Mouse (Mus musculus) right cerebral cortex, adult 18-20 months (tissue): Measurements from ENCODE around the gene Ubtd1.
A peak's percentile ranks its signal among the peaks of the same experiment; 100 is the strongest.

Experiments used
- DNase-seq: peaks from one replicate; pipeline ENCODE4 v3.0.0; 2022; ENCODE audit warnings: mixed read lengths

Gene Ubtd1

GRCm38 (mm10) chr19:41981595-41981927 lies at the start of gene Ubtd1:
TSS of gene Ubtd1 (plus strand) at chr19:41981763.
- DNase-seq = no peak

- DNase-seq = peak; percentile 10
Observed at GRCm38 (mm10) chr19:41932686-41933085, 48.9 kb upstream of the Ubtd1 start.

- peak; percentile 99 for DNase-seq
Observed at GRCm38 (mm10) chr19:41933179-41934086, 48.1 kb upstream of the Ubtd1 start, which contains the start of the genes Exosc1 and Zdhhc16. TSS of gene Exosc1 (minus strand) at chr19:41933423. TSS of gene Zdhhc16 (plus strand) at chr19:41933480.

DNA sequence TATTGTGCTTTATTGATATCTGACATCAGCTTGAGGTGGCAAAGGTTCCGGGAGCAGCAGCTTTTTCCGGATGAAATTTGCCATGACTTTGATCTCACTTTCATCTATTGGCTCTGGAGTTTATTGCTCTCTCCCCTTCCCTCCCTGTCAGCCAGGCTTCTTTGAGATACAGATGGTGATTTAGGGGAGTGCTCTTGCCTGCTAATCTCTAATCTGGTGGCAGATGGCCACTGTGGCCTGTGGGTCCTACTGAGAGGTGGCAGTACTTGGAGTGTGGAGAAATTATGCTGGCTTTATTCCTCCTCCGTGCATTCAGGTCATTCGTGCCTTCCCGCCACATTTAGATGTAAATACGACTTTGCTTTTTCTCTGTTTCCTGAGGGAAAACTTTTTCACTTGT lies 47.4 kb upstream of the Ubtd1 start:
- no peak for DNase-seq

GRCm38 (mm10) chr19:41935921-41936320 lies 45.6 kb upstream of the Ubtd1 start:
- DNase-seq = no peak

GRCm38 (mm10) chr19:41938539-41938938 lies 43.0 kb upstream of the Ubtd1 start:
- DNase-seq = no peak

DNA sequence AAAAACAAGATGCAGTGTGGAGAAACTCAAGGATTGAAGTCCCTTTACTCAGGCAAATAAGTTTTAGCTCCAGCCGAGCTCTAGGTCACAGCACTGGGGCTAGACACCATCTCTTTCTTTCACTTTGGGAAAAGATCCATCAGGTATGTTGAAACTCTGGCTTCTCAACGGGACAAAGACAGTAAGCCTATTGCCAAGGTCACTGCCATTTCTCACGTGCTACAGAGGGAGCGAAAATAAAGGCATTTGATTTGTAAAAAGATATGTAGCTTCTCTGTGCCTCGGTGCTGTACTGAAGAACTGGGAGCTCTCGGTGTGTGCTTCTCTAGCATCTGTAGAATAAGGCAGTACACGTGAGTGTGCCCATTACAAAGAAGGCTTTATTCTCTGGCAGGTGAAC lies 37.7 kb upstream of the Ubtd1 start:
- DNase-seq = no peak

DNA sequence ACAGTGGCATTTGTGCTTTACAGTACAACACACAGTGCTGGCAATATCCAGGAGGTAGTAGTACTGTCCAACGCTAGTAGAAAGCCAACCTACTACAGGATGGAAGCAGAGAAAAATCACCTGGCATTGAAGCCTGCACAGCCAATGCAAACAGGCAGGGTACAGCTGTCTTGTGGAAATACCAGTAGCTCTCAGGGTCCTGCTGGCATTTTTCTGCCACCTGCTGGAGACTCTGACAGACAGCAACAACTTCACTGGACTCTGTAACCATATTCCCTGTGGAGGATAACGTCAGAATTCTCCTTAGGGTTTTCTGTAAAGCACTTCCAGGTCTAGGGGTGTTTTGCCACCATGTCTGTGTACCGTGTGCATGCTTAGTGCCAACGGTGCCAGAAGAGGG lies 29.3 kb upstream of the Ubtd1 start:
- DNase-seq = no peak

- no peak for DNase-seq
Observed at GRCm38 (mm10) chr19:41953574-41953973, 28.0 kb upstream of the Ubtd1 start.

- DNase-seq = no peak
Observed at GRCm38 (mm10) chr19:41969618-41970017, 11.9 kb upstream of the Ubtd1 start.

DNA sequence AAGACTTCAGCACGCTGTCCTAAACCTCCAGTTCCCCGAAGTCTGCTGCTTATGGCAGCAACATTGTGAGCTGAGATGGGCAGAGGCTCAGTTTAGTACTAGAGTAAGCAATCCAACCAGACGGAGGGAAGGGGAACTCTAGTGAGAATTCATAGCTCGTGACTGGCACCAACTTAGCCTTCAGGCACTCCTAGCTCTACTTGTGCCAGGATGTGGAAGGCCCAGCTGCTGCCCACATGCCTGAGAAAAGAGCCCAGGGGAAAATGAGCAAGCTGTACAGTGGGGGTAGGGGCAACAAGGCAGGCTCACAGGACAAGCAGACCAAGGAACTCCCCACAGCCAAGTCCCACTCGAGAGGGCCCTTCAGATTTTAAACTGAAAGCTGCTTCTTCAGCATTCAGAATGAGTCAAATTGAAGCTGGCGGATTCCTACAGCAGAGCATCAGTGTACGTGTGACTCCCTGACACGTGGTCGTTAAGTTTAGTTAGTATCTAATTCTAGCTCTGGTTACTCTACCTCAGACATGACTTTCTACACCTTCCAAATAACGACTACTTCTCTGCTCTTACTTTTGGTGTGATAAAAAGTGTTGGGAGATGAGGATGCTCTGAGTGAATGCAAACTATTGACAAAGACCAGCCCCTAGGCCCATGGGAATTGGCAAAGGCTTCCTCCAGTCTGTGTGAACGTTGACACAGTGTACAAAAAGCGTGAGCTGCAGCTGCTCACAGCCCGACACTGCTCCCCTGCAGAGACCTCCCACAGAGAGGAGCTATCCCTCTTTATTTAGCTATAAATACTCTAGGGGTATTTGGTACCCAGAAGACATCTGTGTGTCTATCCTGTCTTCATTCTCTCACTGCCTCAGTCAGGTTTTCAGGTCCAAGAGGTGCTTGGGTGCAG lies 7.4 kb upstream of the Ubtd1 start:
- peak; percentile 50 for DNase-seq

DNA sequence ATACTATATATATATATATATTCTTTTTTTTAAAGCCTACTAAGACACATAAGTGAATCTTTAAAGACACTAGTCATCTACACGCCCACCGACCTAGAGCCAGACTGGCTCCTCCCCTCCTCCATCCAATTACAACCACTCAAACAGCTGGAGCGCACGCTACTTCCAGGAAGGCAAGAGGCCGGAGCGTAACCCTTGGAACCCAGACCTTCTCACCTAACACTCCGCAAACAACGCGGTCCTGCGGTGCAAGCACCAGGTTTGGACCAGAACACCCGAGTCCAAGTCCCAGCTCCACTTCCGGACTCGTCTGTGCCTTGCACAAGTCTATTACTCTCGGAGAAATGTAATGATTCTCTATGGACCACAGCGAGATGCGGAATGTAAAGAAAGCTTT lies 1.1 kb upstream of the Ubtd1 start:
- DNase-seq = peak; percentile 17

DNA sequence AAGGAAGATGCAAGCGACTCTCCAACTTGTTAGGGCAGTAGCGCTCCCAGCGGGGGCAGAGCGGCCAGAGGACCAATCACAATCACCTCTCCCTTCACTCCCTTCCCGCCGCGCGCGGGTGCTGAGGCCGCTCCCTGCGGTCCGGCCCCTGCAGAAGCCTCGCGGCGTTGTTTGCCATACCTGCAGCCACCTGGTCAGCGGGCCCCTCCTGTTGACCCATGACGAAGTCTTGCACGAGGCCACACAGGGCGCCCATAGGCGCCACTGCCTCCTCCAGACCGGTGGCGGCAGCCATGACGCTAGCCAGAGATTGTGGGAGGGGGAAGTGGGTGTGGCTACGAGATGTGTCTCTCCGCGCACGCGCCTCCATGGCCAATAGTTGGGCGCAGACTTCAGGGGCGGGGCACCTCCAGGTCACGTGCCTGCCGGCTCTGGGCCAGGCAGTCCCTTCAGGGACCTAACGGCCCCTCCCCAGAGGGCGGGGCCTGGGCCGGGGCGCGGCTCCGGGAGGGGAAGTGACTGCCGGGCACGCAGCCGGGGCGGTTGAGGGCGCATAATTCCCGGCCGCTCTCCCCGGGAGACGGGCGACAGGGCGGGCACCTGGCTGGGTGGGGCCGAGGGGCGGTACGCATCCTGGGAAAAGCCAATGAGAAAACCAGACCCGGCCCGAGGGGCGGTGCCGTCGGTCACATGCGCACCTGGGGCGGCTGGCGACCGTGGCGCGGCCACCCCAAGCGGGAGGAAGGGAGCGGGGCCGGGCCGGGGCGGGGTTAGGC lies 556 bp upstream of the Ubtd1 start, which contains the start of gene Mms19:
Gene Mms19, minus strand, starts transcription at position 339 of the 776 bp plus-strand sequence.
- DNase-seq = peak; percentile 99

- peak; percentile 17 for DNase-seq
Observed at GRCm38 (mm10) chr19:41981931-41982790, 598 bp downstream of the Ubtd1 start.

DNA sequence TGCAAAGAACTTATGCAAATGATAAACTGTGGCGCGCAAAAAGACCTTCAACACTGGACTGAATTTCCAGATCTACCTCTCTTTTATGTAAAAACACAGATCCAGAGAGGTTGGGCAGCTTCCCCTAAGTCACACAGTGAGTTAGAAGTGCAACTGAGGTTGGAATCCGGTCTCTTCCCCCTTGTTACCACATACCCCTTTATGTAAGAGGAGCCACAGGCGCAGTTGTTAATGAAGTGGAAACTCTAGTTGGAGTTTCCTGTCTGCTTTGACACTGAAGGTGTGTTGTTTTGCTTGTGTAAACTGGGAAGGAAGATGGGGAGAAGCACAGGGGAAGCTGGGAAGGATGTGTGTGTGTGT lies 1.2 kb downstream of the Ubtd1 start:
- no peak for DNase-seq

DNA sequence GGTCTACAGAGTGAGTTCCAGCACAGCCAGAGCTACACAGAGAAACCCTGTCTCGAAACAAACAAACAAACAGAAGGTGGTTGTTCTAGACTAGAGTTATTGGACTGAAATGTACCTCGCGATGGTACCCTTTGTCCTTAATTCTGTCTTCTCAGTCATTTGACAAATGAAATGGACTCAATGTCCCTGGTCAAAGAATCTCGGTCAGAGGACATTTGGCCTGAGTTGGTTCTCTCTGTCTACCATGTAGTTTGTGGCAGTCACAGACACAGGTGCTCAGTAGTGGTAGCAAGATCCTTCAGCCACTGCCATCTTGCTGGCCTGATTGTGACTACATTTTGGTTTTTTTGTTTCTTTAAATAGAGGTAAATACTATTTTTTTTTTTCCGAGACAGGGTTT lies 4.4 kb downstream of the Ubtd1 start:
- DNase-seq = no peak

DNA sequence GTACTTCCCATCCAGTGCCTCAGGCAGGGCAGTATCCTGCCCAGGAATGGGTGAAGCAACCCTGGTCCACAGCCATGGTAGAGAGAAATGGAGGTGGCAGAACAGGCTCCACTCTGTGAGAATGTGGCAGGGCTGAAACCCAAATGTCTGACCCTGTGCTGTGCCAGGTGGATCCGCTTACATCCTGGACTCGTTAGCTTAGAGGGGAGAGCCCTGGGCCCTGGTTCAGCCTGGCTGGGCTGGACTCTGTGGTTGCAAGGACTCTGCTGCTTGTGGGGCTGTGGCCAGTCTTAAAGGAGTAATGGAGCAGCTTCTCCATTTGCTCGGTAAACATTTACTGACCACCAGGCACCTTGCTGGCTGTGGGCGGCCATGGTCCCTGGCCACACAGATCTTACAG lies 5.6 kb downstream of the Ubtd1 start:
- DNase-seq = no peak

DNA sequence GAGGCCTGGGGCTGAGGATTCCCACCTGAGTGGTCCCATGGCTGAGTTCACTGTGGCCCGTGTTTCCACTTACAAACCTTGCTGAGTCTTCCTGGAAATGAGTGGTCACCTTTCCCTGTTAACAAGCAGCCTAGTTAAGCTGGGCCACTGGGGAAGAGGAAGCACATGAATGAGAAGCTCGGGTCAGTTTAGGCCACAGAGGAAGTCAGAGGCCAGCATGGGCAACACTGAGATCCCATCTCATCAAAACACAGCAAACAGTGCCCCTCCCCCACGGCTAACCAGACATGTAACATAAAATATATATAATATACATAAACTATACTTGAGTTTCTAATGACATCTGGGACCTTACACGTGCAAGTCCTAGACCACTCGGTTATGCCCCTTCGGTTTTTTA lies 8.2 kb downstream of the Ubtd1 start:
- DNase-seq = no peak

DNA sequence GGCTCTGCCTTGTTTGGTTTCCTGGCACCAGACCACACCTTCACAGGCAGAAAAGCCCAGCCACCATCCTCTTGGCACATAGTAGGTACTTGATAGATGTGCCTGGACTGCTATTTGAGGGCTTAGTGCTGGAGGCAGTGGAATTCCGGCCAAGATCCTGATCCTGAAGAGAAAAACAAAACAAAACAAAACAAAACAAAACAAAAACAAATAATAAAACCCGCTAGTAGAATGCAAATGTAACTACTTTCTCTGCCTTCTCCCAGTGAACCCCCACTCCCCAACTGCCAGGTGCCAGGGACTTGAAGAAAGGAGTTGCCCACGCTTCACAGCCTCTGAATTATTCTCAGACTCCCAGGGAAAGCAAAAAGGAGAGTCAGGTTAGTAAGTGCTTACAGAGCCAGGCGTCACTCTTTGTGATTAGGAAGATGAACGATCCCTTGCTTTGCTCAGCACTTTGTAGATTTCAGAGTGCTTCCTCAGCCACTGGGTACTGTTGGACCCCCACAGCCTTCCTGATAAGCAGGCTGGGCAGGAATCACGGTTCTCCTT lies 10.4 kb downstream of the Ubtd1 start:
- DNase-seq = no peak

DNA sequence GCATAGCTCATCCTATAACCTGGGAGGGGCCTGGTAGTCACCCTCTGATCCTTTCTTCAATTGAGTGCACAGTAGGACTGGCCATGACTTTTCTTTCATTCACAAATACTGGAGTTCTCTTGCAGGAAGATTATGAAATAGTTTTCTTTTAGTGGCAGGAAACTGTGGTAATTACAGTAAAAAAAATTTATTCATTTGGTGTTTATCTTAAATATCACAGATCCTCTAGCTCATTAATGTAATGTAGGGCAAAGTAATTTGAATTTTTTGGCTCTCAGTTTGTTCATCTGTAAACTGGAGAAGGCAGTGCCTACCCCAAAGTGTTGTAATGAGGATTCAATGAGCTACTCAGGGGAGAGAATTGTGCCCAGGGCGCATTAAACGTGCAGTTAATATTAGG lies 11.4 kb downstream of the Ubtd1 start:
- DNase-seq = no peak

DNA sequence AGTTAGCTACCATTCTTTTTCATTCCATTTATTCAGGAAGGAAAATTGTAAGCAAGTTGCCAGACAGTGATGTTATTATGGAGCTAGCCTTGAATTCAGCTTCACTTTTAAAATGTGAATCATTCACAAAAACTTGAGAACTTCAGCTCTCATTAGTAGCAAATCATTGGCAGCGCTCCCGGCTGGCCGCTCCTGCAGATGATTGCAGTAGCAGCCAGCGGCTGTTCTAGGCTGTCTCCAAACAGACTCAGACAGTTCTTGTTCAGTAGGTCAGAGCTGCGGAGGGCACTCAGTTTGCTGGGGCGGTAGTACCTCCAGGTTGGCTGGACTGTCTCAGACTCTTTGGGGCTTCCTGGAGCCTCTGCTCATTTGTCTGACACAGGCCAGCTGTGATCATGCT lies 11.9 kb downstream of the Ubtd1 start:
- DNase-seq = peak; percentile 85

DNA sequence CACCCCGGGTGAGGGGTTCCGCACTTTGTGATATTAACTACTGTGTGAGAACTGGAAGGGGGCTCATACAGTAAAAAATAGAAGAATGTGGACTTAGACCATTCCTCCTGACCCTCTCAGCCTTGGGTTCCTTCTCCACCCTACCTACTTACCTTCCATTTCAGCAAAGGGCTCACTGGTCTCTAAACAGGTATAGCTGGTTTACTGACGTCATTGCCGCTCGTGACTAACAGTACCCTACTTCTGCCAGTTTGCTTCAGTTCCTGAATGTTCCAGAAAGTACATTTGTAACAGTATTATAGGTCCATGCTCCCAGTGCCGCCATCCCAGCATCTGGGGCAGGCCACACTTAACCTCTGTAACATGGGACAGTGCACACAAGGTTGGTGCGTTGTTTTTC lies 12.5 kb downstream of the Ubtd1 start:
- DNase-seq = no peak
